Mouse (Mus musculus) kidney, embryonic 16.5 days (tissue): ENCODE data around the gene Hmgcs2. TPM values are rescaled to one million over a fixed set of nuclear protein-coding genes. Genes with fewer than 3 reads are reported as not detected.

Experiments
- ATAC-seq: fragments of 200-750 bp; cut with Nextera tagmentation; 2 replicates; pipeline ENCODE4 v1.8.0; 2017; ENCODE audit warnings: moderate TSS enrichment; ENCODE audit not compliant: low FRiP score, low TSS enrichment
- H3K27ac ChIP-seq: fragments of 300-500 bp; sonication (generic); 2 replicates; pipeline ENCODE4 v1.5.1; 2014; ENCODE audit warnings: low read length
- H3K27me3 ChIP-seq: fragments of 300-500 bp; sonication (generic); 2 replicates; pipeline ENCODE4 v1.6.1; 2014; ENCODE audit warnings: low read length, control low read depth, mixed read lengths; ENCODE audit not compliant: insufficient read depth
- H3K36me3 ChIP-seq: fragments of 300-500 bp; sonication (generic); 2 replicates; pipeline ENCODE4 v1.6.1; 2014; ENCODE audit warnings: low read length, control low read depth, mixed read lengths; ENCODE audit not compliant: insufficient read depth
- H3K4me1 ChIP-seq: fragments of 300-500 bp; sonication (generic); 2 replicates; pipeline ENCODE4 v1.6.1; 2014; ENCODE audit warnings: low read length, control low read depth, mixed read lengths; ENCODE audit not compliant: insufficient read depth
- H3K4me2 ChIP-seq: fragments of 300-500 bp; sonication (generic); replicated peaks from 2 replicates; pipeline ENCODE4 v1.6.1; 2014; ENCODE audit warnings: low read depth, low read length
- H3K4me3 ChIP-seq: fragments of 300-500 bp; sonication (generic); 2 replicates; pipeline ENCODE4 v1.5.1; 2014; ENCODE audit warnings: mild to moderate bottlenecking, low read length
- H3K9ac ChIP-seq: fragments of 300-500 bp; sonication (generic); replicated peaks from 2 replicates; pipeline ENCODE4 v1.6.1; 2014; ENCODE audit warnings: low read length
- H3K9me3 ChIP-seq: fragments of 300-500 bp; sonication (generic); 2 replicates; pipeline ENCODE4 v1.6.1; 2016; ENCODE audit warnings: low read length, control low read depth
- WGBS: fragments of 180-500 bp; shearing (Covaris S2); extraction: QIAGEN DNeasy Blood & Tissue Kit; methylation state at CpG from one replicate; pipeline ENCODE4 v1.1.7; 2014; 5-methylcytosine and 5-hydroxymethylcytosine counted together
- polyA plus RNA-seq: library from polyadenylated mRNA; unstranded; fragments of >200 nt; fragmentation: Nextera tagmentation; extraction: Ambion mirVana; gene quantifications from 2 replicates; pipeline ENCODE4 v1.2.1, GENCODE M21; 2015

The Hmgcs2 gene
- polyA plus RNA-seq, 1 experiment from 2014 or later: 13.1 TPM

DNA sequence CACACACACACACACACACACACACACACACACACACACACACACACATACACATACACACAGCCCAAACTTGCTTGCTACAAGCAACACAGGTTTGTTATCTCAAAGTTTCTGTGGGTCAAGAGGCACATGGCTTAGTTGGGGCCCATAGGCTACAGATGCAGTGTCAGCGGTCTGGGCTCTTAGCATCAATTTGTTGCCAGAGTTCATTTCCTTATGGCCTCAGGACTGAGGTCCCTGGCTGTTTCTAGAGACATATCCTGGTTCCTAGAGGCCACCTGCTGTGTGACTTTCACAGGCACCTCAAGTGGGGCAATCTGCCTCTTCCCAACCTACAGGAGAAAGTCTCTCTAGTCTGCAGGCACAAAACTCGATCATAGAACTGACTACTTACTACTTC is 30.9 kb upstream of the Hmgcs2 start:
- peaks cover 5% of the 10 kb centered on the region; the same call in 1 of the 2 replicates for H3K4me1 ChIP-seq
- no peaks in the 10 kb centered on the region for H3K36me3 ChIP-seq
- no peak overlapping the region for H3K4me3 ChIP-seq
- no peak for ATAC-seq
- no peak overlapping the region for H3K4me2 ChIP-seq
- H3K27me3 ChIP-seq: no peaks in the 10 kb centered on the region
- no peak overlapping the region for H3K9ac ChIP-seq
- H3K9me3 ChIP-seq: peaks cover 7% of the 10 kb centered on the region; the same call in 1 of the 2 replicates
- H3K27ac ChIP-seq: no peak overlapping the region
- 68% methylated on average over 2 of the region's 2 CpGs for WGBS

DNA sequence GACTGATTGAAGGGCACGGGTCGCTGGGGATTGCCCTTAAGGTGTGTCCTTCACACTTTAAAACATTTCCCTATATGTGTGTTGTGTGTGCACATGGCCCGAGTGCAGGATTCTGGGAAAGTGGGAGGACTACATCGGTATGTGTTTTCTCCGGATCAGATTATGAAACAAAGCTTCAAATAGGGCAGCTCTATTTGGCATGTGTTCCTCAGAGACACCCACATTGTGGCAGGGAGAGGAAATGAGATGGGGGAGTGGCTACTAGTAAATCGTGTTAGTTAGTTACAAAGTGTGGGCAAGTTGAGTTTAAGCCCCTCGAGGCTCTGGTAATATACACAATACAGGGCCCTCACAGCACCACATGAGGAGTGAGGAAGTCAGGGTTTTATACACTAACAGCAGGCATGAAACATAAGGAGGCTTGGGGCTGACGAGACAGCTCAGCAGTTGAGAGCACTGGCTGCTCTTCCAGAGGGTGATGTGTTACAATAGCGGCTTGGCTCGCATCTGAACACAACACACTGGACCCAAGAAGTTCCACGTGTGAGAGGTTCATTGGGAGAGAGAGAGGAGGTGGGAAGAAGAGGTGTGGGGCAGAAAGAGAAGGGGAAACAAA is 30.3 kb upstream of the Hmgcs2 start:
- Histone ChIP-seq H3K36me3 (no peaks in the 10 kb centered on the region), H3K27ac (no peak overlapping the region), H3K4me3 (no peak overlapping the region), H3K4me2 (no peak overlapping the region), H3K27me3 (no peaks in the 10 kb centered on the region), H3K4me1 (peaks cover 5% of the 10 kb centered on the region; the same call in 1 of the 2 replicates), H3K9ac (no peak overlapping the region), H3K9me3 (peaks cover 7% of the 10 kb centered on the region; the same call in 1 of the 2 replicates)
- no peak for ATAC-seq
- WGBS: 75% methylated on average over 11 of the region's 11 CpGs

DNA sequence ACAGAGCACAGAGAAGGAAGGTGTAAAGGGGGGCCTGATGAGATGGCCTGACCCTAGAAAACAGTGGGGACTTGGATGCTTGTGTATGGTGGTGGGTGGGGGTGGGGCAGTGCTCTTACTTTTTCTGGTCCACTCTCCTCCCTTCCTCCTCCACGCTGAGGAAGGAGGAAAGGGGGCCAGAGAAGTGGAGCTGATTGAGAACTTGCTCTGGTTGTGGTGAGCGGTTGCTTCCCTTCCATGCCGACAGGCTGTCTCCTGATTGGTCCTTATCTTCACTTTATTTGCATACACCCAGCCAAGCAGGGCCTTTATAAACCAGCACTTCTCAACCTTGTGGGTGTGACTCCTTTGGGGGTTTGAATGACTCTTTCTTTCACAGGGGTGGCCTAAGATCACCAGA is 26.2 kb upstream of the Hmgcs2 start:
- no peaks in the 10 kb centered on the region for H3K27me3 ChIP-seq
- no peak overlapping the region for H3K9ac ChIP-seq
- H3K4me3 ChIP-seq: no peak overlapping the region
- no peak overlapping the region for H3K4me2 ChIP-seq
- ATAC-seq: no peak
- peaks cover 7% of the 10 kb centered on the region; the same call in 1 of the 2 replicates for H3K9me3 ChIP-seq
- H3K4me1 ChIP-seq: no peaks in the 10 kb centered on the region; the same call in 1 of the 2 replicates
- H3K27ac ChIP-seq: 0 out of 2 replicates have a peak overlapping the region, but pooled peaks have one; percentile 24
- H3K36me3 ChIP-seq: no peaks in the 10 kb centered on the region
- WGBS: 98% methylated on average over 2 of the region's 3 CpGs

DNA sequence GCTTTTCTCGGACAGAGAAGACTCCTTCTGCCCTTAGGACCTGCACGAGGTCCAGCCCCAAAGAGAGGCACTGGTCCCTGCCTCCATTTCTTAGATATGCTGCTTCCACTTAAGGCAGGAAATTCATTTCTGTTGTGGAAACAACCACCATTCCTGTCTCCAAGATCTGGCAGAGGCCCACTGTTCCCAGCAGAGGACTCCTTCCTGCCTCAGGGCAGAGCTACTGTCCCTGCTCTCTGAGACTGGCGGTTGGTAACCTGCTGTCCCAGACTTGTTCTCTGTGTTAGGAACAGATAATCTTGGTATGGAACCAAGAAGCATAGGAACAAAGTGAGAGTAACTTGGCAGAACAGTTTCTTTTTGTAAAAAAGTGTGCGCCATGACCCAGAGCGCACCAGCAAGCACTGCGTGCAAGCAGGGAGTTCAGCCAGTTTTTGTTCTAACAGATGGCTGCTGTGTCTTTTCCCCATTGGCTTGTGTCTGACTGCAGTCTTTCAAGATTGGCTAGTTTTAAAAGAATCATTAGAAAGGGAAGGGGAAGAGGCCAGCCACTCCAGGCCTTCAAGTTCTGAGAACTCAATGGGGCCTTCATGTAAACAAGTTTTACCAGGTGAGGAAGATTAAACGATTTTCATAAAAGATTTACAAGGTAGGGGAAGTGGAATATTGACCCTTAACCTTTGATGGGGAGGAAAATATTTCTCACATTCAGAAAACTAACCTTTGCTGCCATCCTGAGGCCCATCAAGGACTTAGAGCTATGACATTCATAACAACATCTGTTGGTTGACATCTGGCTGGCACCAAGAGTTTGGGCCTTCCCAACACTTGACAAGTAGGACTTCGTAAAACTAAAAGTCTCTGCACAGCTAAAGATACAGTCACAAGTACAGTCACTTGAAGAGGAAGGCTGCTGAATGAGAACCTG is 25.3 kb upstream of the Hmgcs2 start:
- Histone ChIP-seq H3K4me3 (no peak overlapping the region), H3K36me3 (no peaks in the 10 kb centered on the region), H3K27ac (no peak overlapping the region), H3K9me3 (peaks cover 7% of the 10 kb centered on the region; the same call in 1 of the 2 replicates), H3K27me3 (no peaks in the 10 kb centered on the region), H3K4me2 (no peak overlapping the region), H3K4me1 (peaks cover 5% of the 10 kb centered on the region; the same call in 1 of the 2 replicates), H3K9ac (no peak overlapping the region)
- WGBS: 89% methylated on average over 8 of the region's 8 CpGs
- ATAC-seq: no peak

DNA sequence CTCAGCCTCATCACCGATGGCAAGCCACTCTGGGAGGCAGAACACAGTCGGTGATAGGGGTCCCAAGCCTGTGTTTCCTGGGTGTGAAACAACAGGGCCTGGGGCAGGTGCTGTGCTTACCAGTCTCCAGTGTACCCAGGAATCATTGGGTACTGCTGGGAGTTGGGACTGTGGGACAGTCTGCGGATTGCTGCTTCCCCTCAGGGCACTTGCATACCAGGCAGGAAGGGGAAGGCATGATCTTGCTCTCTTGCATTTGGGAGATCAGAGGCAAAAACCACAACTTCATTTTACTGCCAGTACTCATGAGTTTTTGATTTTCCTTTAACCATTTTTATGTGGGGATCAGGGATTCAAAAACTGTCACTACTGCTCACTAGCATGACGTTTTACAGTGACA is 21.5 kb upstream of the Hmgcs2 start:
- WGBS: 84% methylated on average over 4 of the region's 4 CpGs
- no peaks in the 10 kb centered on the region for H3K36me3 ChIP-seq
- H3K4me2 ChIP-seq: no peak overlapping the region
- no peak overlapping the region for H3K9ac ChIP-seq
- H3K4me1 ChIP-seq: peaks cover 5% of the 10 kb centered on the region; the same call in 1 of the 2 replicates
- H3K4me3 ChIP-seq: no peak overlapping the region
- H3K9me3 ChIP-seq: no peaks in the 10 kb centered on the region
- no peak overlapping the region for H3K27ac ChIP-seq
- no peak for ATAC-seq
- H3K27me3 ChIP-seq: no peaks in the 10 kb centered on the region

DNA sequence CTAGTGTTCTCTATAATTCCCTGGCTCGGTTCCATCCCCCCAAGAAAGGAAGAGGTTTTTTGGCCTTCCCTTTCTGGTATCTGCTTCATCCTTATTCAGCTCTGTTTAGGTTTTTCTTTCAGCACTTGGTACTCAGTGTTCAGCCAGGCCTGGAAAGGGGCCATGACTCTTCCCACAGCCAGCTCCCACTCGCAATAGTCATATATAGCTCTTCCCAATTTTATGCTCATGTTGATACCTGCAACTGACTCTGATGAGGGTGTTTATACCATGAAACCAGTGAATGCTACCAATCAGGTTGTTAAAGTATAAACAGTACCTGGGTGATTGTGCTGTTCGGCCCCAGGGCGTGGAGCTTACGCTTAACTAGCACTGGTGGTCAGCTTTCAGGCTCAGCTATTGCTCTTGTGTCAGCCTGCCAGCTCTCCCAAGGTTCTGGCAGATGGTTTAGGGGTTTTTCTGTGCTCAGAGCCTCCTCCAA is 20.9 kb upstream of the Hmgcs2 start:
- H3K9me3 ChIP-seq: no peaks in the 10 kb centered on the region
- H3K27ac ChIP-seq: peak overlapping the region; percentile 63; the same call in 1 of the 2 replicates
- no peak for ATAC-seq
- no peak overlapping the region for H3K4me3 ChIP-seq
- H3K9ac ChIP-seq: no peak overlapping the region
- no peaks in the 10 kb centered on the region for H3K36me3 ChIP-seq
- H3K27me3 ChIP-seq: no peaks in the 10 kb centered on the region
- WGBS: 78% methylated on average over 5 of the region's 5 CpGs
- H3K4me1 ChIP-seq: peaks cover 5% of the 10 kb centered on the region; the same call in 1 of the 2 replicates
- no peak overlapping the region for H3K4me2 ChIP-seq

DNA sequence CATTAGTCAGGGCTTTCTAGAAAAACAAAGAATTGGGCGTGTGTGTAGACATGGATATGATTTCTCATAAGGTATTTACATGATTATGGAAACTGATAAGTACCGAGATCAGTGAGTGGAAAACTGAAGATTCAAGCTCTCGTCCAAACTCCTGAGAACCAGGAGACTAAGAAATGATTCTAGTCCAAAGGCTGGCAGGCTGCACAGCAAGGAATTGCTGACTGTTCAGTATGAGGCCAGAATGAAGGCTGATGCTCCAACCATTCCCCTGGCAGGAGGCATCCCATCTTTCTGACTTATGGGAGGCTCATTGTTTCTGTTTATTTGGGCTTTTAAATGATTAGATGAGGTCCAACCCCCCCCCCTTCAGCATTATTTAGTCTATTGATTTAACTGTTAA is 19.7 kb upstream of the Hmgcs2 start:
- H3K27me3 ChIP-seq: no peaks in the 10 kb centered on the region
- H3K4me2 ChIP-seq: no peak overlapping the region
- H3K27ac ChIP-seq: no peak overlapping the region
- H3K4me3 ChIP-seq: no peak overlapping the region
- 80% methylated on average over 3 of the region's 3 CpGs for WGBS
- H3K36me3 ChIP-seq: no peaks in the 10 kb centered on the region
- H3K9me3 ChIP-seq: no peaks in the 10 kb centered on the region
- ATAC-seq: no peak
- H3K4me1 ChIP-seq: peaks cover 5% of the 10 kb centered on the region; the same call in 1 of the 2 replicates
- no peak overlapping the region for H3K9ac ChIP-seq

DNA sequence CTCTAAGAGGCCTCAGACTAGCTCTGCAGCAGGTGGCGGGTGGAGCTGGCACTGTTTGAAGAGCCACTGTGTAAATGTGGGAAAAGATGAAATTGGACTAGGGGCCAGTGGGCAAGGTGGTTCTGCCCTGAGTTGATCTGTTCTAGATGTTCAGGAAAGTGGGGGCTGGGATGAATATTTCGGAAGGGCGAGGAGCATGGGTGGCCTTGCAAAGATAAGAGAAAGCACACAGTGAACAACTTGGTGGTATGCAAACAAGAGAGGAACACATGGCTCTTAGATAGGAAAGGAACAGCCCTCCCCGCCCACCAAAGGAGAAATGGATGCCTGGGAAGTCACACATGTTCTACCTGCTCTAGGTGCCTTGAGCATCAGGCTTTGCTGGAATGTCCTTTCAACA is 18.8 kb upstream of the Hmgcs2 start:
- ATAC-seq: no peak
- Histone ChIP-seq H3K4me1 (peaks cover 6% of the 10 kb centered on the region; the same call in 1 of the 2 replicates), H3K4me2 (no peak overlapping the region), H3K27ac (no peak overlapping the region), H3K9me3 (no peaks in the 10 kb centered on the region), H3K4me3 (no peak overlapping the region), H3K9ac (no peak overlapping the region), H3K27me3 (no peaks in the 10 kb centered on the region), H3K36me3 (no peaks in the 10 kb centered on the region)
- 95% methylated on average over 4 of the region's 4 CpGs for WGBS

DNA sequence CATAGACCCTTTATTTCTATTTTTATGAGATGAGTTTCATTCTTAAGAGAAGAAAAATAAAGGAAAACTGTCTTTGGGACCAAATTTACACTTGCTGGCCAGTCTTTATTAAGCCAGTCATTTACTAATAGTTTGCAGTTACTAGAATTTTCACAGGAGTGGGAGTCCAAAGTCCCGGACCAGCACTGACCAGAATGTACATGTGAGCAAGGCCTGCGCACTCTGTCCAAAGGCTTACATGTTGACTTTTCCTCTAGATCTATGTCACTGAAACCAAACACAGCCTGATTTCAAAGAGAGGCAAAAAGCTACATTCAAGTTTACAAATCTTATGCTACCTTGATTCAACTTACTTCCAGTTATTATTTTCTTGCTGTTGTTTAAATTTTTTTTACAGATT is 18.1 kb upstream of the Hmgcs2 start:
- 93% methylated on average over 2 of the region's 2 CpGs for WGBS
- H3K9ac ChIP-seq: no peak overlapping the region
- H3K4me1 ChIP-seq: peaks cover 11% of the 10 kb centered on the region; the same call in 1 of the 2 replicates
- no peaks in the 10 kb centered on the region for H3K9me3 ChIP-seq
- no peak overlapping the region for H3K27ac ChIP-seq
- H3K4me2 ChIP-seq: no peak overlapping the region
- no peaks in the 10 kb centered on the region for H3K36me3 ChIP-seq
- no peaks in the 10 kb centered on the region for H3K27me3 ChIP-seq
- H3K4me3 ChIP-seq: no peak overlapping the region
- ATAC-seq: no peak
